Mouse (Mus musculus): ENCODE data around the gene Cnot10. TPM values are rescaled to one million over a fixed set of nuclear protein-coding genes. Genes with fewer than 3 reads are reported as not detected.

Cnot10 gene
- total and polyA plus RNA-seq, 2 experiments = 10.7 to 15.2 TPM

DNA sequence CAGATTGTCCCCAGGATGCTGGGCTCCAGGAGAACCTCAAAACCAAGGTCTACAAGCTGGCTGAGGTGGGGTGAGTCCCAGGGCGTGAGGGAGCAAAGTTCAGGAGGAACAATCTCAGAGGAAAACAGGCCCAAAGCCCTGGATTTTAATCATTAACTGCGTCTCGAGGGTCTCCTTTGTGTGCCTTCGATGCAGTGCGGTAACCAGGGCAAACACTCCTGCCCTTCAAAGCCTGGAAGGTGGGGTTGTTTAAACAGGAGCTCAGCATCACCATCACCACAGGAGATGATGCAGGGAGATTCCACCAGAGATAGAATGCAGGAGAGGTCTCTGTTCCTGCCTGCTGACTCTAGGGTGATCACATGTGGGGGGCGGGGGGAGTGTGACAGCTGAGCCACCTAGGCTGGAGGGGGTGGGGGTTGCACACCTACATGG lies 92.3 kb downstream of the Cnot10 start:
- 45% methylated on average over 6 of the region's 6 CpGs for WGBS
- Histone ChIP-seq H3K27ac (replicated peaks; ENCODE audit: insufficient read depth, low read depth, low read length) (no peak overlapping the region), H3K4me3 (ENCODE audit: insufficient read depth, low read depth, low read length) (no peak overlapping the region), H3K79me2 (ENCODE audit: control insufficient read depth, insufficient read depth, low read length) (no peaks in the 10 kb centered on the region), H3K9ac (ENCODE audit: low read depth, low read length) (no peak overlapping the region), H3K27me3 (ENCODE audit: control insufficient read depth, insufficient read depth, low read length) (no peaks in the 10 kb centered on the region), H3K36me3 (ENCODE audit: control insufficient read depth, insufficient read depth, low read length) (no peaks in the 10 kb centered on the region), H3K4me1 (ENCODE audit: control insufficient read depth, insufficient read depth, low read length) (no peaks in the 10 kb centered on the region)
- TF ChIP-seq CTCF (IDR thresholded peaks at IDR 0.05; ENCODE audit: low read depth, low read length) (no peak), POLR2A (IDR thresholded peaks at IDR 0.05; ENCODE audit: extremely low read depth, insufficient read depth, low read length) (no peak)
- DNase-seq (ENCODE audit: extremely low read depth, low read depth, low spot score) = no peak

GRCm38 (mm10) chr9:114546765-114547164 lies 93.2 kb downstream of the Cnot10 start:
- no peak overlapping the region for H3K27ac ChIP-seq (replicated peaks; ENCODE audit: insufficient read depth, low read depth, low read length)
- no peak overlapping the region for H3K4me3 ChIP-seq (ENCODE audit: insufficient read depth, low read depth, low read length)
- 62% methylated on average over 12 of the region's 12 CpGs for WGBS
- no peaks in the 10 kb centered on the region for H3K27me3 ChIP-seq (ENCODE audit: control insufficient read depth, insufficient read depth, low read length)
- DNase-seq (ENCODE audit: extremely low read depth, low read depth, low spot score) = no peak
- H3K36me3 ChIP-seq (ENCODE audit: control insufficient read depth, insufficient read depth, low read length) = no peaks in the 10 kb centered on the region
- no peak for TF ChIP-seq CTCF (IDR thresholded peaks at IDR 0.05; ENCODE audit: low read depth, low read length)
- TF ChIP-seq POLR2A (IDR thresholded peaks at IDR 0.05; ENCODE audit: extremely low read depth, insufficient read depth, low read length) = no peak
- no peaks in the 10 kb centered on the region for H3K79me2 ChIP-seq (ENCODE audit: control insufficient read depth, insufficient read depth, low read length)
- no peak overlapping the region for H3K9ac ChIP-seq (ENCODE audit: low read depth, low read length)
- H3K4me1 ChIP-seq (ENCODE audit: control insufficient read depth, insufficient read depth, low read length) = no peaks in the 10 kb centered on the region

DNA sequence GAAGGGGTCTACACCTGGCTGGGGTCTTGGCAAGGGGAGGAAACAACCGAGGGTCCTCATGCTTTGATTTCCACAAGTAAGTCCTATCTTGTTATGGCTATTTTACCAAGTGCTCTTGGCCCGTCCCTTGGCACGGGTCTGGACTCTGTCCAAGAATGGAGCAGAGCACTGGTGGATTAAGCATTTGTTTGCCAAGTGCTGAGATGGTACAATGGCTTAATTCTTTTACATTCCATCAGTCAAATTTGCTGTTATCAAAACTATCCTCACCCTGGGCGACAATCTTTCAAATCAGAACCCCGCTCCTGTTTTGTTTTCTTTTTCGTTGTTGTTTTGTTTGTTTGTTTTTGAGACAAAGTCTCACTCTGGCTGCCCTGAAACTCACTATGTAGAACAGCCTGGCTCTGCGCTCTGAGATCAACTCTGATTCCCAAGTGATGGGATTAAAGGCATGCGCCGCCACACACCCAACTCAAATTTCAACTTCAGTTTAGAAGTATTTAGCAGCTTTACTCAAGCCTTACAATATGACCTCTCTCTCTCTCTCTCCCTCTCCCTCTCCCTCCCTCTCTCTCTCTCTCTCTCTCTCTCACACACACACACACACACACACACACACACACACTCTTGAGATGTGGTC lies 95.1 kb downstream of the Cnot10 start:
- no peaks in the 10 kb centered on the region for H3K79me2 ChIP-seq (ENCODE audit: control insufficient read depth, insufficient read depth, low read length)
- H3K36me3 ChIP-seq (ENCODE audit: control insufficient read depth, insufficient read depth, low read length) = no peaks in the 10 kb centered on the region
- no peak overlapping the region for H3K9ac ChIP-seq (ENCODE audit: low read depth, low read length)
- DNase-seq (ENCODE audit: extremely low read depth, low read depth, low spot score) = no peak
- H3K4me3 ChIP-seq (ENCODE audit: insufficient read depth, low read depth, low read length) = no peak overlapping the region
- no peaks in the 10 kb centered on the region for H3K27me3 ChIP-seq (ENCODE audit: control insufficient read depth, insufficient read depth, low read length)
- H3K4me1 ChIP-seq (ENCODE audit: control insufficient read depth, insufficient read depth, low read length) = no peaks in the 10 kb centered on the region
- WGBS = 71% methylated on average over 9 of the region's 9 CpGs
- H3K27ac ChIP-seq (replicated peaks; ENCODE audit: insufficient read depth, low read depth, low read length) = no peak overlapping the region
- TF ChIP-seq CTCF (IDR thresholded peaks at IDR 0.05; ENCODE audit: low read depth, low read length) = no peak
- no peak for TF ChIP-seq POLR2A (IDR thresholded peaks at IDR 0.05; ENCODE audit: extremely low read depth, insufficient read depth, low read length)

- Histone ChIP-seq H3K36me3 (ENCODE audit: control insufficient read depth, insufficient read depth, low read length) (no peaks in the 10 kb centered on the region), H3K4me3 (ENCODE audit: insufficient read depth, low read depth, low read length) (no peak overlapping the region), H3K9ac (ENCODE audit: low read depth, low read length) (no peak overlapping the region), H3K4me1 (ENCODE audit: control insufficient read depth, insufficient read depth, low read length) (no peaks in the 10 kb centered on the region), H3K27ac (replicated peaks; ENCODE audit: insufficient read depth, low read depth, low read length) (no peak overlapping the region), H3K79me2 (ENCODE audit: control insufficient read depth, insufficient read depth, low read length) (no peaks in the 10 kb centered on the region), H3K27me3 (ENCODE audit: control insufficient read depth, insufficient read depth, low read length) (no peaks in the 10 kb centered on the region)
- TF ChIP-seq CTCF (IDR thresholded peaks at IDR 0.05; ENCODE audit: low read depth, low read length) (no peak), POLR2A (IDR thresholded peaks at IDR 0.05; ENCODE audit: extremely low read depth, insufficient read depth, low read length) (no peak)
- WGBS = 55% methylated on average over 17 of the region's 17 CpGs
- DNase-seq (ENCODE audit: extremely low read depth, low read depth, low spot score) = no peak
Measured at GRCm38 (mm10) chr9:114543882-114544753, 95.9 kb downstream of the Cnot10 start.

DNA sequence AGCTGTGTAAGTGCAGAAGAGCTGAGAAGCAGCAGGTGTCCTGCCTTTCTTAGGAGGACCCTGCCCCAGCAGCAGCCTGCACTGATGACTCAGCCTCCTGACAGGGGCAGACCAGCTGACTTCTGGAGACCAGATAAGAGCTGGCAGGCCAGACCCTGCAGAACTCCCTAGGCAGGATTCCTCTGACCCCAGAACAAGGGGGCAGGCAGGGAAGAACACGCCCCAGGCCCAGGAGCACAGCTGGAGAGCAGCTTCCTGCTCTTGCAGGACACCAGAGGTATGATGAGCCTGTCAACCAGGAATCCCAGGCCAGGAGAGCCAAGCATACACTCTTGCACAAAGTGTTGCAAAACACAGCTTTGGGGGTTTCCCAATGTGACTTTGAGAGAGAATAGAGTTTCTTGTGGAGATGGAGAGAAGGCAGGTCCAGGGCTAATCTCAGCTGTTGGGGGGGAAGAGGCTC lies 98.7 kb downstream of the Cnot10 start:
- H3K27ac ChIP-seq (replicated peaks; ENCODE audit: insufficient read depth, low read depth, low read length) = no peak overlapping the region
- no peak for DNase-seq (ENCODE audit: extremely low read depth, low read depth, low spot score)
- TF ChIP-seq POLR2A (IDR thresholded peaks at IDR 0.05; ENCODE audit: extremely low read depth, insufficient read depth, low read length) (no peak), CTCF (IDR thresholded peaks at IDR 0.05; ENCODE audit: low read depth, low read length) (no peak)

More for the DNA sequence above, 98.7 kb downstream of the Cnot10 start:
- H3K4me1 ChIP-seq (ENCODE audit: control insufficient read depth, insufficient read depth, low read length) = no peaks in the 10 kb centered on the region
- no peaks in the 10 kb centered on the region for H3K79me2 ChIP-seq (ENCODE audit: control insufficient read depth, insufficient read depth, low read length)
- H3K27me3 ChIP-seq (ENCODE audit: control insufficient read depth, insufficient read depth, low read length) = no peaks in the 10 kb centered on the region
- H3K9ac ChIP-seq (ENCODE audit: low read depth, low read length) = no peak overlapping the region
- 64% methylated on average over 1 of the region's 1 CpGs for WGBS
- H3K4me3 ChIP-seq (ENCODE audit: insufficient read depth, low read depth, low read length) = no peak overlapping the region
- no peaks in the 10 kb centered on the region for H3K36me3 ChIP-seq (ENCODE audit: control insufficient read depth, insufficient read depth, low read length)
